Mouse (Mus musculus) T-helper 2 cell (primary cell): ENCODE results near the gene Tbc1d7.

Experiments used
- in situ Hi-C: fragments of 300-600 bp; cut with MboI, MseI; formaldehyde crosslinking; loops from one replicate; pipeline ENCODE4 v1.15.1; 2025; ENCODE audit warnings: high pct_unique_total_duplicates

The Tbc1d7 gene

DNA sequence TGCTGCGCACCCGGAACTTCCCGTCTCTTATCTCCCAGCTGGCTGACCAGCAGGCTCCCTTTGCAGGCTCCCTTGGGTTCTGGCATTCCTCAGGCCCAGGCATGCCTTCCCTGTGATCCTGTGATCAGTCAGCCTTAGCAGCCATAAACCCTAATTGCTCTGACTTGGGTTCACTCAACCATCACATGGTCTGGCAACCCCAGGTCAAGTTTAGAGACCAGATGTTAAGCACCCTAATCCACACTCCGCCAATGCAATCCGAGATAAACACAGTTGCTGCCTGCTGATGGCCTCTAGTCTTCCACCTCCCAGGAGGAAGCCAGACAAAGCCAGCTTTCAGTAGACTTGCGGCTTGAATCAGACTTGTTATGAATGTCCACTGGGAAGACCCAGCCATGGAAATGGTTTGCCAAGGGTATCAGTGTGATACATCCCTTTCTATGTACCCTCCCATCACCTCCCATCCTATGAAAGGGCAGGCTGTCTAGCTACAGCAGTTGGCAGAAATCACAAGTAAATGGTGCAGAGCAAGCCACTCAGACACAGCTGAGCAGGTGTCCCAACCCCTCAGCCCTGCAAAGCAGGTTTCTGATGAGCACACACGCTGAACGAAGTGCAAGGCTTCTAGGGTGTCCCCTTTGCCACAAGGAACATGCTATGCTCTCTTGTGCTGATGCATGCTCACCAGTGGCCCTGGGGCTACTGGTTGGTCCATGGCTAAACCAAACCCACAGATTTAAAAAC lies 24.6 kb downstream of the Tbc1d7 start:
- in situ Hi-C loops = no loop called here

GRCm38 (mm10) chr13:43144720-43145418 lies 26.4 kb downstream of the Tbc1d7 start:
- in situ Hi-C loops = no loop called here

DNA sequence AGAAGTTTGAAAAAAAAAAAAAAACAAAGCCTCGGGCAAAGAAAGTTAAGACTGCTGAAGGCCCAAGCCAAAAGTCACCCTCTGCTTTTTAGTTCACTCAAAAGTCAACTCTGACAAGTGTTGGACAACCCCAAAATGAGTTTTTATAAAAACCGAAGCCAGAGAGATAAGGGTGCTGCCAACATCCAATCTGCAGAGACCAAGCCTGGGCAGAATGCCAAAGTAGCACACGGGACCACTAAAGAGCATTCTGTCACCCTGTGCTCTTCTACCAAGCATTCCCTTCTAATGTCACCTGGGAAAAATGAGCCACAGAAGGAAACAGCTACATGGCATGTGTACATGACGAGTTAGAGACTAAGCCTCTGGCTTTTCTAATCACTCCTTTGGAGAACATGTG lies 36.8 kb downstream of the Tbc1d7 start:
- in situ Hi-C loops = no loop called here

GRCm38 (mm10) chr13:43133400-43133799 lies 37.9 kb downstream of the Tbc1d7 start:
- in situ Hi-C loops = no loop called here

- in situ Hi-C loops = no loop called here
Measured at GRCm38 (mm10) chr13:43132859-43133258, 38.4 kb downstream of the Tbc1d7 start.

- in situ Hi-C loops = no loop called here
Measured at GRCm38 (mm10) chr13:43131741-43132191, 39.5 kb downstream of the Tbc1d7 start.

- in situ Hi-C loops = no loop called here
Measured at GRCm38 (mm10) chr13:43130161-43130560, 41.1 kb downstream of the Tbc1d7 start.

- in situ Hi-C loops = no loop called here
Measured at GRCm38 (mm10) chr13:43124683-43125074, 46.6 kb downstream of the Tbc1d7 start.

GRCm38 (mm10) chr13:43123895-43124682 lies 47.2 kb downstream of the Tbc1d7 start:
- in situ Hi-C loops = no loop called here

GRCm38 (mm10) chr13:43122306-43123070 lies 48.8 kb downstream of the Tbc1d7 start:
- in situ Hi-C loops = no loop called here

GRCm38 (mm10) chr13:43113141-43113540 lies 58.2 kb downstream of the Tbc1d7 start:
- in situ Hi-C loops = no loop called here

DNA sequence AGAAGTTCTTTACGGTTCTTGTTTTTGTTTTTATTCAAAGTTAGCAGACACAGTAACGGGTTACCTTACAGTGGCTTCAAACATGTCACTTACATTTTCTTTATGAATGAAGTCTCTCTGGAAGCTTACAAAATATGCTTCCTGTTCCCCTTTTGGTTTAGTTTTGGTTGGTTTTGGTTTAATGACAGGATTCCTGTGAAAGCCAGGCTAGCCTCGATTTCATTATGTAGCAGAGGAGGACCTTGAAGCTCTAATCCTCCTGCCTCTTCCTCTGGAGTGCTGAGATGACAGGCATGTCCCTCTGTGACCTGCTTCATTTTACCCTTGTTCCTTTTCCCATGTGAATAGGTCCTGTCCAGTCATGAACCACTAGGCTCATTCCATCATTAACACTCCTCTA lies 58.6 kb downstream of the Tbc1d7 start:
- in situ Hi-C loops = no loop called here

DNA sequence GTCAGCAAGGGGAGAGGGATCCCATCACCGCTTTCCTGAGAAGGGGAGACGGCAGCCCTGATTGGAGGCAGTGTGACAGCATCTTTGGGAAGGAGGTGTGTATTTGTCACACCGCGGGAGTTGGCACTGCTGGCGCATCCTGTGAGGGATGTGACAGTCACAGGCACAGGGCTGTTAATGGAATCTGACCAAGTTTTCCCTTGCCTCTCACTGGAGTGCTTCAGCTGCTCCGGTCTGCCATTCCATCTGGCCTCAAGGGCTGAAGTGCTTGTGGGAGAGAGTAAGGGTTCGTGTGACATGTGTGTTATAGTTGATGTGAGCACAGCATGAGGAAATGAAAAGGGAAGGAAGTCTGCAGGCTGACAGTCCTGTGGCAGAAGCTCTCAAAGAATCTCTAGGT lies 59.0 kb downstream of the Tbc1d7 start:
- in situ Hi-C loops = no loop called here

- in situ Hi-C loops = no loop called here
Measured at GRCm38 (mm10) chr13:43104496-43104895, 66.8 kb downstream of the Tbc1d7 start.

DNA sequence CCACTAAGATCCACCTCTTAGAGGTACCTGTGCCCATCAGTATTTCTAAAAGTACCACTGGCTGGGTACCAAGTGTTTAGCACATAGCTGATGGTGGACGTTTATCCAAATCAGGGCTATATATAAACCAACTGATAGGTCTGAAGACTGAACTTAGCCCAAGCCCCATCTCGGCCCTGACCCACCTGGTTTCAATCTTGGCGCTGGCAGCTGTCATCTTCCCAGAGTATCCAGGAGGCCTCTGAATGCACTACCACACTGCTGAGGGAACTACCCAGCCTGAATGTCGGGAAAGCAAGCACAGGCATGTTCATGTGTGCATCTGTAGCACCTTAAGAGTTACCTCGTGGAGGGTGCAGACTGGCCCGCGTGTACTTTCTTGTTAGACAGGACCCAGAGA lies 68.4 kb downstream of the Tbc1d7 start:
- in situ Hi-C loops = no loop called here
